Mouse (Mus musculus) CH12.LX (cell line): Measurements from ENCODE around the gene Gabarapl2.

Experiments
- BHLHE40 ChIP-seq: IDR thresholded peaks from 2 replicates; pipeline ENCODE4 v1.6.1; 2011; ENCODE audit warnings: mild to moderate bottlenecking, low read depth, low read length, improper control_type of control experiment
- CHD2 ChIP-seq: IDR thresholded peaks from 2 replicates; pipeline ENCODE4 v1.6.1; 2011; ENCODE audit warnings: low read length, improper control_type of control experiment
- EP300 ChIP-seq: IDR thresholded peaks from 2 replicates; pipeline ENCODE4 v1.6.1; 2011; ENCODE audit warnings: low read length, improper control_type of control experiment
- MAFK ChIP-seq: IDR thresholded peaks from 2 replicates; pipeline ENCODE4 v1.6.1; 2011; ENCODE audit warnings: low read length, improper control_type of control experiment; ENCODE audit not compliant: insufficient replicate concordance
- MAX ChIP-seq: IDR thresholded peaks from 2 replicates; pipeline ENCODE4 v1.6.1; 2011; ENCODE audit warnings: low read length, improper control_type of control experiment
- NRF1 ChIP-seq: IDR thresholded peaks from 2 replicates; pipeline ENCODE4 v1.6.1; 2014; ENCODE audit warnings: low read depth, mild to moderate bottlenecking, inconsistent platforms, low read length, improper control_type of control experiment, moderate library complexity
- POLR2A ChIP-seq: IDR thresholded peaks from 2 replicates; pipeline ENCODE4 v1.6.1; 2011; ENCODE audit warnings: low read depth, mild to moderate bottlenecking, improper control_type of control experiment, low read length
- ZC3H11A ChIP-seq: IDR thresholded peaks from 2 replicates; pipeline ENCODE4 v1.6.1; 2012; ENCODE audit warnings: low read depth, mild to moderate bottlenecking, inconsistent platforms, low read length, improper control_type of control experiment
- ZKSCAN1 ChIP-seq: IDR thresholded peaks from 2 replicates; pipeline ENCODE4 v1.6.1; 2012; ENCODE audit warnings: low read depth, inconsistent platforms, low read length, improper control_type of control experiment, borderline replicate concordance

DNA sequence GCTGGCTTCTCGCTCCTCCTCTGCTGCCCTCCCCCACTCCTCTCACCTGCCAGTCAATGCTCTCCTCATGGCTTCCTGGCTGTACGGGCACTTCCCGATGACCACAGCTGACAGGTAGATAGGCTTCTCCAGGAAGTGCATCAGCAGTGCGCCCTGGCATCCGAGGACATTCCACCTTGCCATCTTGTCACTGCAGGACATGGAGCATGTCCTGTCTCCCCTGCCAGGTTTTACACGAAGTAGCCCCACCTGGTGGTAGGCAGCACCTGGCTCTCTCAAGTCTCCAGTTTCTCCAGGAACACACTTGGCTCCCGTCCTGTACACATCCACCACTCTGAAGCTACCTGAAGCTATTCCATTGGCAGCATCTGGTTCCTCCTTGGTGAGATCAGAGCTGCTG lies 41.6 kb downstream of the Gabarapl2 start:
- TF ChIP-seq MAFK (no peak), ZKSCAN1 (no peak), MAX (no peak), BHLHE40 (no peak), POLR2A (no peak), CHD2 (no peak), NRF1 (no peak), EP300 (no peak), ZC3H11A (no peak)
